Mouse (Mus musculus) urinary bladder, postnatal 4 days (tissue): Measurements from ENCODE around the gene Ascl2.

Experiments
- DNase-seq, 2 experiments: peaks; one replicate each; pipeline ENCODE4 v3.0.0; 2021 to 2022; ENCODE audit warnings: low spot score in 2 of 2

The Ascl2 gene

DNA sequence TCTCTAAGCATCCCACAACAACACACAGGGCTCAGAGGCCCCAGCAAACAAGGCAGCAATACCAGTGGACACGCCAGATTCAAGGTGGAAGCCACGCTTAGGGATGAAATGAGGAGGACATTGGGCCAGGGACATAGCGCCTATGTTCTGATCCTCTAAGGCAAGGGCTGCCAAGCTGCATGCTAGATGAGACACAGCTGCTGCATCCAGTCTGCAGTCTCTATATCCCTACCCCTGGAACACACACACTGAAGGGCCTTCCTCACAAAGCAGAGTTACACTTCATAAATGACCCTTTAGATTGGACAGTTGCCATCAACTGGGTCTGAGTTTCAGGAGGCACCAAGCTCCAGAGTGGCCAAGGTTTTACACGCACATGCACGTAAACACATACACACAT, 51.4 kb downstream of the Ascl2 start:
- no peak for DNase-seq
